Mouse (Mus musculus): Measurements from ENCODE around the gene Tnfsf11. TPM values are rescaled to one million over a fixed set of nuclear protein-coding genes. Genes with fewer than 3 reads are reported as not detected.

Gene Tnfsf11
- polyA plus RNA-seq, 1 experiment from 2014 or later, result 0.05 TPM

- H3K9me3 ChIP-seq (replicated peaks), result no peaks in the 10 kb centered on the region
Observed at GRCm38 (mm10) chr14:78287906-78288800, 19.7 kb downstream of the Tnfsf11 start.

GRCm38 (mm10) chr14:78286011-78286548, 21.8 kb downstream of the Tnfsf11 start:
- WGBS (ENCODE audit: insufficient replicate concordance), result 50% methylated on average over 5 of the region's 5 CpGs
- no peak overlapping the region for H3K4me3 ChIP-seq (replicated peaks)
- H3K9ac ChIP-seq, result no peak overlapping the region
- H3K27me3 ChIP-seq, result no peaks in the 10 kb centered on the region
- H3K4me2 ChIP-seq, result no peak overlapping the region
- no peaks in the 10 kb centered on the region for H3K36me3 ChIP-seq (replicated peaks)
- no peaks in the 10 kb centered on the region for H3K9me3 ChIP-seq (replicated peaks)
- H3K4me1 ChIP-seq (replicated peaks), result no peaks in the 10 kb centered on the region
- ATAC-seq (ENCODE audit: insufficient read depth), result no peak
- no peak overlapping the region for H3K27ac ChIP-seq (replicated peaks)

More at GRCm38 (mm10) chr14:78287906-78288800, 19.7 kb downstream of the Tnfsf11 start:
- no peaks in the 10 kb centered on the region for H3K27me3 ChIP-seq
- H3K4me2 ChIP-seq, result no peak overlapping the region
- no peak overlapping the region for H3K4me3 ChIP-seq (replicated peaks)
- no peaks in the 10 kb centered on the region for H3K36me3 ChIP-seq (replicated peaks)
- no peak overlapping the region for H3K9ac ChIP-seq
- 37% methylated on average over 7 of the region's 7 CpGs for WGBS (ENCODE audit: insufficient replicate concordance)
- H3K4me1 ChIP-seq (replicated peaks), result no peaks in the 10 kb centered on the region
- H3K27ac ChIP-seq (replicated peaks), result no peak overlapping the region
- no peak for ATAC-seq (ENCODE audit: insufficient read depth)

- no peak overlapping the region for H3K4me2 ChIP-seq
- H3K27ac ChIP-seq (replicated peaks), result no peak overlapping the region
- no peak for ATAC-seq (ENCODE audit: insufficient read depth)
- 69% methylated on average over 11 of the region's 11 CpGs for WGBS (ENCODE audit: insufficient replicate concordance)
- no peaks in the 10 kb centered on the region for H3K36me3 ChIP-seq (replicated peaks)
- no peaks in the 10 kb centered on the region for H3K9me3 ChIP-seq (replicated peaks)
- H3K9ac ChIP-seq, result no peak overlapping the region
- no peak overlapping the region for H3K4me3 ChIP-seq (replicated peaks)
- no peaks in the 10 kb centered on the region for H3K27me3 ChIP-seq
- H3K4me1 ChIP-seq (replicated peaks), result no peaks in the 10 kb centered on the region
Observed at GRCm38 (mm10) chr14:78282490-78282889, 25.4 kb downstream of the Tnfsf11 start.

DNA sequence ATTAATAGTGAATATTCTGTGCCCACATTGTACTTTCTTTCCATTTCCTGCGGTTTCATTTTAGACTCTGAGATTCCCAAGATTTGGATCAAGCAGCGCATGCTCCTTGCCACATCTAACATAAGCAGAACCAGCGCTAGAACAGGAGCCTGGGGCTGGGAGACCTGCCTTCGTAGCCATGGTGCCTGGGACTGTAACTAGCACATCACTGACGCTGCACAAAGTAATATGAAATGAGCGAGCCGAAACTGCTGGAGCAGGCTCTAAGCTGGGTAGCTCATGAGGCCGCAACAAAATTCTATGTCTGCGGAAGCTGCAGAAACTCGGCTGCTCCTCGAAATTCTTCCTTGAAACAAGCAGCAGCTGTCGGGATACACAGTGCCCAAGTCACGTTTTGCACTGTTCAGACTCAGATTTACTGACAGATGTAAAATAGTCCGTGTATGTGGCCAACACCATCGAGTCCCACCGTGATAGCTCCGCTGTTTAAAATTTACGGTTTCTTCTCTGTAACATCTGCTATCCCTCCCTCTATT, 31.4 kb downstream of the Tnfsf11 start:
- no peaks in the 10 kb centered on the region for H3K27me3 ChIP-seq
- no peaks in the 10 kb centered on the region for H3K4me1 ChIP-seq (replicated peaks)
- H3K9ac ChIP-seq, result no peak overlapping the region
- H3K9me3 ChIP-seq (replicated peaks), result no peaks in the 10 kb centered on the region
- WGBS (ENCODE audit: insufficient replicate concordance), result 67% methylated on average over 18 of the region's 18 CpGs
- no peak overlapping the region for H3K27ac ChIP-seq (replicated peaks)
- ATAC-seq (ENCODE audit: insufficient read depth), result no peak
- H3K36me3 ChIP-seq (replicated peaks), result no peaks in the 10 kb centered on the region
- H3K4me2 ChIP-seq, result no peak overlapping the region
- no peak overlapping the region for H3K4me3 ChIP-seq (replicated peaks)

DNA sequence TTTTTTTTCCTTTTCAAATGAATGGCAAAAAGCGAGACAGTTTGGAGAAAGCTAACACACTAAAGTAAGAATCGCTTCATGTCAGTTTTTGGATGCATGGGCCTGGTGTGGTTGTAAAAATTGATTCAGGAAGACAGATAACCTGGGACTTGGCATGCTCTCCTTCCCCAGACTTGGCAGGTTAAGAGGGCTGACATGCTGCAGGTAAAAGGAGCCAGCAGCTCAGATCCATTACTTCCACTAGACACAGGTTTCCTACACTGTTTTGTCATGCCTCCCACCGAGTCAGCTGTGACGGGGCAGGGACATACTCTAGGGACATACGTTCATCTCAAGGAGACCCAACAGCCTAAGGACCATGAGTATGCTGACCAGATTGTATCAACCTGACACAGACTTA, 33.0 kb downstream of the Tnfsf11 start:
- H3K9ac ChIP-seq, result no peak overlapping the region
- no peaks in the 10 kb centered on the region for H3K36me3 ChIP-seq (replicated peaks)
- H3K9me3 ChIP-seq (replicated peaks), result no peaks in the 10 kb centered on the region
- no peak overlapping the region for H3K27ac ChIP-seq (replicated peaks)
- no peak for ATAC-seq (ENCODE audit: insufficient read depth)
- no peak overlapping the region for H3K4me3 ChIP-seq (replicated peaks)
- no peaks in the 10 kb centered on the region for H3K27me3 ChIP-seq
- no peaks in the 10 kb centered on the region for H3K4me1 ChIP-seq (replicated peaks)
- WGBS (ENCODE audit: insufficient replicate concordance), result 69% methylated on average over 5 of the region's 5 CpGs
- no peak overlapping the region for H3K4me2 ChIP-seq

GRCm38 (mm10) chr14:78274146-78274545, 33.7 kb downstream of the Tnfsf11 start:
- no peak overlapping the region for H3K27ac ChIP-seq (replicated peaks)
- no peaks in the 10 kb centered on the region for H3K9me3 ChIP-seq (replicated peaks)
- ATAC-seq (ENCODE audit: insufficient read depth), result no peak
- no peaks in the 10 kb centered on the region for H3K27me3 ChIP-seq
- H3K4me2 ChIP-seq, result no peak overlapping the region
- no peak overlapping the region for H3K9ac ChIP-seq
- WGBS (ENCODE audit: insufficient replicate concordance), result 71% methylated on average over 9 of the region's 9 CpGs
- H3K36me3 ChIP-seq (replicated peaks), result no peaks in the 10 kb centered on the region
- H3K4me3 ChIP-seq (replicated peaks), result no peak overlapping the region
- no peaks in the 10 kb centered on the region for H3K4me1 ChIP-seq (replicated peaks)

- H3K9ac ChIP-seq, result no peak overlapping the region
- no peak overlapping the region for H3K27ac ChIP-seq (replicated peaks)
- H3K4me2 ChIP-seq, result no peak overlapping the region
- H3K9me3 ChIP-seq (replicated peaks), result no peaks in the 10 kb centered on the region
- H3K4me3 ChIP-seq (replicated peaks), result no peak overlapping the region
- H3K36me3 ChIP-seq (replicated peaks), result no peaks in the 10 kb centered on the region
- H3K27me3 ChIP-seq, result no peaks in the 10 kb centered on the region
- 56% methylated on average over 7 of the region's 7 CpGs for WGBS (ENCODE audit: insufficient replicate concordance)
- ATAC-seq (ENCODE audit: insufficient read depth), result no peak
- H3K4me1 ChIP-seq (replicated peaks), result no peaks in the 10 kb centered on the region
Observed at GRCm38 (mm10) chr14:78273571-78273970, 34.3 kb downstream of the Tnfsf11 start.

- Histone ChIP-seq H3K27me3 (no peaks in the 10 kb centered on the region), H3K4me2 (no peak overlapping the region), H3K4me3 (replicated peaks) (no peak overlapping the region), H3K36me3 (replicated peaks) (no peaks in the 10 kb centered on the region), H3K27ac (replicated peaks) (no peak overlapping the region), H3K9ac (no peak overlapping the region), H3K9me3 (replicated peaks) (no peaks in the 10 kb centered on the region), H3K4me1 (replicated peaks) (no peaks in the 10 kb centered on the region)
- no peak for ATAC-seq (ENCODE audit: insufficient read depth)
- WGBS (ENCODE audit: insufficient replicate concordance), result 67% methylated on average over 6 of the region's 6 CpGs
Observed at GRCm38 (mm10) chr14:78264876-78265275, 43.0 kb downstream of the Tnfsf11 start.

DNA sequence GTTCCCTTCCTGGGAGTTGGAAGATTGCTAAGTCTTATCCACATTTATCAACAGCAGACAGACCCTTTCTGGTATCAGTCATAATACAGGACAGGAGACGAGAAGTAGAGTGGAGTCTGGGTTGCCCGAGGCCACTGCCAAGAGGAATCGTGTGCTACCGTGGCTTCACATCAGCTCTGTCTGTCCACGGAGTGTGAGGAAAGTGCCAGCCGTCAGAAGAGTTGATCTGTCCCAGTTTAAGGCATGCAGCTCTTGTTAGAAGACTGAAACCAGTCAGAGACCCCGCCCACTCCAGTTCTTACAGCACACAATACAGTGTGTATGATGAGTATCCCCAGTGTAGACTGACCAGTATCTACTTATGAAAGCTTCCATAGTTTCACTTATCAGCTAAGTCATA, 45.2 kb downstream of the Tnfsf11 start:
- Histone ChIP-seq H3K9ac (no peak overlapping the region), H3K27ac (replicated peaks) (no peak overlapping the region), H3K4me2 (no peak overlapping the region), H3K9me3 (replicated peaks) (no peaks in the 10 kb centered on the region), H3K4me1 (replicated peaks) (no peaks in the 10 kb centered on the region), H3K27me3 (no peaks in the 10 kb centered on the region), H3K4me3 (replicated peaks) (no peak overlapping the region), H3K36me3 (replicated peaks) (no peaks in the 10 kb centered on the region)
- no peak for ATAC-seq (ENCODE audit: insufficient read depth)
- 62% methylated on average over 7 of the region's 7 CpGs for WGBS (ENCODE audit: insufficient replicate concordance)

- Histone ChIP-seq H3K4me3 (replicated peaks) (no peak overlapping the region), H3K27me3 (no peaks in the 10 kb centered on the region), H3K4me1 (replicated peaks) (no peaks in the 10 kb centered on the region), H3K4me2 (no peak overlapping the region), H3K36me3 (replicated peaks) (no peaks in the 10 kb centered on the region), H3K9ac (no peak overlapping the region), H3K9me3 (replicated peaks) (no peaks in the 10 kb centered on the region), H3K27ac (replicated peaks) (no peak overlapping the region)
- 70% methylated on average over 7 of the region's 7 CpGs for WGBS (ENCODE audit: insufficient replicate concordance)
- ATAC-seq (ENCODE audit: insufficient read depth), result no peak
Observed at GRCm38 (mm10) chr14:78261246-78261645, 46.6 kb downstream of the Tnfsf11 start.

DNA sequence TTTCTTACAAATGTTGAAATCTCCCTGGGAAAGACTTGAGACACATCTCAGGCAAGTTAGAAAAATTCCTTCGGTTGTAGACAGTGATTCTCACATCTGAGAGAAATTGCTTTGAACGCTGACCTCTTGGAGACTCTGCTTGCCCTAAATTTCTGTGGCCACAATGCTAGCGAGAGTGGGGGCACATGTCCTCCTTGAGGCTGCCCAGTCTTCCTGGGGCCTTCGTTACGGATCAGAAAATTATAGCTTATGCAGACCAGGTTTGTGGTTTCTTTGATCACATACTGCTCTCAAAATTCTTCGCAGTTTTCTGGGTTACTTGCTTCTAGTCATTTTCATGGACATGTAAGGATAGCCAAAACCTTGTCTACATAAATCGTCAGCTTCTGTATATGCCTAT, 53.8 kb downstream of the Tnfsf11 start:
- H3K36me3 ChIP-seq (replicated peaks), result no peaks in the 10 kb centered on the region
- no peaks in the 10 kb centered on the region for H3K4me1 ChIP-seq (replicated peaks)
- no peak overlapping the region for H3K4me3 ChIP-seq (replicated peaks)
- H3K4me2 ChIP-seq, result no peak overlapping the region
- H3K27me3 ChIP-seq, result no peaks in the 10 kb centered on the region
- H3K27ac ChIP-seq (replicated peaks), result no peak overlapping the region
- ATAC-seq (ENCODE audit: insufficient read depth), result no peak
- no peaks in the 10 kb centered on the region for H3K9me3 ChIP-seq (replicated peaks)
- 65% methylated on average over 7 of the region's 7 CpGs for WGBS (ENCODE audit: insufficient replicate concordance)
- no peak overlapping the region for H3K9ac ChIP-seq

Measured in liver, embryonic 15.5 days (tissue).